Mouse (Mus musculus) lung, postnatal 0 days (tissue): ENCODE results near the gene Lamp1. TPM values are rescaled to one million over a fixed set of nuclear protein-coding genes. Genes with fewer than 3 reads are reported as not detected.

ENCODE experiments used
- ATAC-seq: fragments of 200-750 bp; cut with Nextera tagmentation; 2 replicates; pipeline ENCODE4 v1.8.0; 2017; ENCODE audit warnings: moderate library complexity
- DNase-seq: peaks from one replicate; pipeline ENCODE4 v3.0.0-alpha.2; 2016; ENCODE audit warnings: low spot score
- H3K27ac ChIP-seq: fragments of 300-500 bp; sonication (generic); 2 replicates; pipeline ENCODE4 v1.5.1; 2014; ENCODE audit warnings: antibody characterized with exemption, mild to moderate bottlenecking, low read length, mixed read lengths
- H3K27me3 ChIP-seq: fragments of 300-500 bp; sonication (generic); replicated peaks from 2 replicates; pipeline ENCODE4 v1.6.1; 2014; ENCODE audit warnings: low read length, mixed read lengths; ENCODE audit not compliant: insufficient read depth
- H3K36me3 ChIP-seq: fragments of 300-500 bp; sonication (generic); 2 replicates; pipeline ENCODE4 v1.6.1; 2014; ENCODE audit warnings: low read length, mixed read lengths; ENCODE audit not compliant: insufficient read depth
- H3K4me1 ChIP-seq: fragments of 300-500 bp; sonication (generic); 2 replicates; pipeline ENCODE4 v1.6.1; 2014; ENCODE audit warnings: antibody characterized with exemption, low read depth, low read length, mixed read lengths; ENCODE audit not compliant: insufficient read depth
- H3K4me2 ChIP-seq: fragments of 300-500 bp; sonication (generic); replicated peaks from 2 replicates; pipeline ENCODE4 v1.6.1; 2014; ENCODE audit warnings: low read depth, mild to moderate bottlenecking, low read length, moderate library complexity, mixed read lengths
- H3K4me3 ChIP-seq: fragments of 300-500 bp; sonication (generic); 2 replicates; pipeline ENCODE4 v1.5.1; 2014; ENCODE audit warnings: low read depth, low read length
- H3K9ac ChIP-seq: fragments of 300-500 bp; sonication (generic); replicated peaks from 2 replicates; pipeline ENCODE4 v1.6.1; 2014; ENCODE audit warnings: low read depth, mild to moderate bottlenecking
- H3K9me3 ChIP-seq: fragments of 300-500 bp; sonication (generic); 2 replicates; pipeline ENCODE4 v1.6.1; 2016; ENCODE audit warnings: low read length, mixed read lengths
- CTCF ChIP-seq: IDR thresholded peaks from 2 replicates; pipeline ENCODE4 v1.5.1; 2016; ENCODE audit warnings: antibody characterized with exemption, mild to moderate bottlenecking
- EP300 ChIP-seq: IDR thresholded peaks from 2 replicates; pipeline ENCODE4 v1.6.1; 2016; ENCODE audit warnings: antibody characterized with exemption, mild to moderate bottlenecking, control low read depth
- WGBS: fragments of 180-500 bp; shearing (Covaris S2); extraction: QIAGEN DNeasy Blood & Tissue Kit; methylation state at CpG from one replicate; pipeline ENCODE4 v1.1.7; 2014; 5-methylcytosine and 5-hydroxymethylcytosine counted together
- polyA plus RNA-seq: library from polyadenylated mRNA; unstranded; fragments of >200 nt; fragmentation: Nextera tagmentation; extraction: Ambion mirVana; gene quantifications from 2 replicates; pipeline ENCODE4 v1.2.1, GENCODE M21; 2015

Gene Lamp1
- polyA plus RNA-seq, 1 experiment from 2014 or later, result 522 TPM

GRCm38 (mm10) chr8:13170510-13170909 lies 11.5 kb downstream of the Lamp1 start:
- H3K4me1 ChIP-seq, result no peaks in the 10 kb centered on the region
- no peak overlapping the region for H3K4me3 ChIP-seq
- ATAC-seq (no peak), DNase-seq (no peak)
- H3K27ac ChIP-seq, result no peak overlapping the region
- 60% methylated on average over 1 of the region's 1 CpGs for WGBS
- no peak overlapping the region for H3K4me2 ChIP-seq
- no peaks in the 10 kb centered on the region for H3K9me3 ChIP-seq
- TF ChIP-seq EP300 (no peak), CTCF (no peak)
- H3K27me3 ChIP-seq, result no peaks in the 10 kb centered on the region
- peaks cover 55% of the 10 kb centered on the region for H3K36me3 ChIP-seq
- H3K9ac ChIP-seq, result no peak overlapping the region

GRCm38 (mm10) chr8:13174305-13174704 lies 15.3 kb downstream of the Lamp1 start:
- no peaks in the 10 kb centered on the region for H3K4me1 ChIP-seq
- no peak overlapping the region for H3K9ac ChIP-seq
- H3K36me3 ChIP-seq, result peaks cover 42% of the 10 kb centered on the region
- no peaks in the 10 kb centered on the region for H3K27me3 ChIP-seq
- no peak overlapping the region for H3K27ac ChIP-seq
- H3K9me3 ChIP-seq, result no peaks in the 10 kb centered on the region
- TF ChIP-seq CTCF (no peak), EP300 (no peak)
- no peak overlapping the region for H3K4me3 ChIP-seq
- ATAC-seq (no peak), DNase-seq (no peak)
- no peak overlapping the region for H3K4me2 ChIP-seq
- WGBS, result 88% methylated on average over 4 of the region's 4 CpGs

GRCm38 (mm10) chr8:13174811-13175210 lies 15.8 kb downstream of the Lamp1 start:
- TF ChIP-seq CTCF, result no peak
- TF ChIP-seq EP300, result no peak
- Histone ChIP-seq H3K27ac (no peak overlapping the region), H3K9me3 (no peaks in the 10 kb centered on the region), H3K36me3 (peaks cover 41% of the 10 kb centered on the region), H3K27me3 (no peaks in the 10 kb centered on the region), H3K9ac (no peak overlapping the region), H3K4me2 (no peak overlapping the region), H3K4me3 (no peak overlapping the region), H3K4me1 (no peaks in the 10 kb centered on the region)
- 88% methylated on average over 4 of the region's 4 CpGs for WGBS
- DNase-seq (no peak), ATAC-seq (no peak)

- DNase-seq, result no peak
- Histone ChIP-seq H3K4me3 (no peak overlapping the region), H3K9ac (no peak overlapping the region), H3K36me3 (peaks cover 41% of the 10 kb centered on the region), H3K4me1 (no peaks in the 10 kb centered on the region), H3K4me2 (no peak overlapping the region), H3K27me3 (no peaks in the 10 kb centered on the region), H3K27ac (no peak overlapping the region), H3K9me3 (no peaks in the 10 kb centered on the region)
- no peak for TF ChIP-seq EP300
- no peak for TF ChIP-seq CTCF
- ATAC-seq, result no peak
- 82% methylated on average over 1 of the region's 1 CpGs for WGBS
Measured at GRCm38 (mm10) chr8:13175650-13176049, 16.7 kb downstream of the Lamp1 start.

- no peak overlapping the region for H3K9ac ChIP-seq
- H3K36me3 ChIP-seq, result peaks cover 28% of the 10 kb centered on the region
- H3K4me1 ChIP-seq, result no peaks in the 10 kb centered on the region
- no peak overlapping the region for H3K4me2 ChIP-seq
- H3K4me3 ChIP-seq, result no peak overlapping the region
- no peak for DNase-seq
- H3K27ac ChIP-seq, result no peak overlapping the region
- H3K27me3 ChIP-seq, result no peaks in the 10 kb centered on the region
- ATAC-seq, result no peak
- TF ChIP-seq CTCF, result no peak
- no peak for TF ChIP-seq EP300
- no peaks in the 10 kb centered on the region for H3K9me3 ChIP-seq
- 87% methylated on average over 7 of the region's 7 CpGs for WGBS
Measured at GRCm38 (mm10) chr8:13177173-13177852, 18.4 kb downstream of the Lamp1 start.

GRCm38 (mm10) chr8:13178137-13178536 lies 19.2 kb downstream of the Lamp1 start:
- ATAC-seq (no peak), DNase-seq (no peak)
- H3K4me1 ChIP-seq, result no peaks in the 10 kb centered on the region
- H3K9me3 ChIP-seq, result no peaks in the 10 kb centered on the region
- H3K4me3 ChIP-seq, result no peak overlapping the region
- TF ChIP-seq CTCF, result no peak
- TF ChIP-seq EP300, result no peak
- no peaks in the 10 kb centered on the region for H3K27me3 ChIP-seq
- H3K27ac ChIP-seq, result no peak overlapping the region
- 93% methylated on average over 5 of the region's 5 CpGs for WGBS
- H3K36me3 ChIP-seq, result peaks cover 22% of the 10 kb centered on the region
- H3K9ac ChIP-seq, result no peak overlapping the region
- no peak overlapping the region for H3K4me2 ChIP-seq

- peaks cover 9% of the 10 kb centered on the region; the same call in 1 of the 2 replicates for H3K36me3 ChIP-seq
- H3K27ac ChIP-seq, result no peak overlapping the region
- H3K9me3 ChIP-seq, result no peaks in the 10 kb centered on the region
- ATAC-seq (no peak), DNase-seq (no peak)
- H3K4me1 ChIP-seq, result no peaks in the 10 kb centered on the region
- no peak overlapping the region for H3K9ac ChIP-seq
- TF ChIP-seq EP300, result no peak
- no peak for TF ChIP-seq CTCF
- no peak overlapping the region for H3K4me2 ChIP-seq
- no peaks in the 10 kb centered on the region for H3K27me3 ChIP-seq
- H3K4me3 ChIP-seq, result no peak overlapping the region
- 77% methylated on average over 6 of the region's 6 CpGs for WGBS
Measured at GRCm38 (mm10) chr8:13179482-13179881, 20.5 kb downstream of the Lamp1 start.
